Mouse (Mus musculus): ENCODE results near the gene Carhsp1. TPM values are rescaled to one million over a fixed set of nuclear protein-coding genes. Genes with fewer than 3 reads are reported as not detected.

Carhsp1 gene
- total and polyA plus RNA-seq, 3 experiments: 15.2 to 27.1 (median 18.3) TPM

DNA sequence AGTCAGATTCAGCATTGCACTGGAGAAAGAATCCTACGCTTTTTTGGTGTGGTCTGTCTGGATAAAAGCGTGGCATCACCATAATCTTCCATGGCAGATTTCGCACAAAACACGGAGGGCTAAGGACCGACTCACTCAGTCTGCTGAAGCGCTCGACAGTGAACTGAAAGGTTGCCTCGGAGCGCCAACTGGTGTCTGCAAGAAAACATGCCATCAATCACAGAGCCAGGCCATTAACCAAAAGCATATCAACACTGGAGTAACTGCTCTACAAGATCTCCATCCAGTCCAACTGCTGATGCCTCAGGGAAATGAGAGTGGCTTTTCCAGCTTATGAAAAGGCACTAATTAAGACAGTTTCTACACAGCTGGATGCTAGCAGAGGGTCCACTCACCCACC is 40.0 kb upstream of the Carhsp1 start:
- 85% methylated on average over 9 of the region's 9 CpGs for WGBS
- Histone ChIP-seq H3K4me3 (no peak overlapping the region), H3K36me3 (ENCODE audit: control insufficient read depth, insufficient read depth, low read length) (peaks cover 32% of the 10 kb centered on the region), H3K27me3 (ENCODE audit: control insufficient read depth, insufficient read depth, low read length) (no peaks in the 10 kb centered on the region), H3K27ac (no peak overlapping the region), H3K4me1 (ENCODE audit: control insufficient read depth, insufficient read depth, low read length) (peaks cover 3% of the 10 kb centered on the region; the same call in 1 of the 2 replicates), H3K9ac (ENCODE audit: low read depth, low read length) (no peak overlapping the region), H3K79me2 (replicated peaks; ENCODE audit: control insufficient read depth, insufficient read depth, low read length) (peaks cover 7% of the 10 kb centered on the region)
- intact Hi-C loops (cut with DNase I): no loop called here
- TF ChIP-seq POLR2A (IDR thresholded peaks at IDR 0.05; ENCODE audit: insufficient read depth, low read depth, low read length): no peak
- no peak for DNase-seq

DNA sequence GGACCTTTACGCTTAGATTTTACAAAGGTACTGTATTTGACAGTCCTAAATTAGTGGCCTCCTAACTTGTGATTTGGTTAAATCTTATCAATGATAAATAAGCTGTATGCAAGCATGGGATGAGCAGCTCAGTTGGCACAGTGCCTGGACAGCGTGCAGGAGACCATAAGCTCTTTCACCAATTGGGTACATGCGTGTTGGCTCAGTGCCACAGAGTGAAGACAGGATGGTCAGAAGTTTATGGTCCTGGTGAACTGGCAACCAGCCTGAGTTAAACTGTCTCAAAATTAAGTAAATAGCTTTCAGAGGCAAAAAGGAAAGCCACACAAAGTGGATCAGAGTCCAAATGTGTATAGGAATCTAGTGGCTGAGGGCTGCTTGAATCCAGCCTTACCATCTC is 28.6 kb upstream of the Carhsp1 start:
- intact Hi-C loops (cut with DNase I): no loop called here
- WGBS: 77% methylated on average over 3 of the region's 3 CpGs
- H3K4me1 ChIP-seq (ENCODE audit: control insufficient read depth, insufficient read depth, low read length): no peaks in the 10 kb centered on the region

DNA sequence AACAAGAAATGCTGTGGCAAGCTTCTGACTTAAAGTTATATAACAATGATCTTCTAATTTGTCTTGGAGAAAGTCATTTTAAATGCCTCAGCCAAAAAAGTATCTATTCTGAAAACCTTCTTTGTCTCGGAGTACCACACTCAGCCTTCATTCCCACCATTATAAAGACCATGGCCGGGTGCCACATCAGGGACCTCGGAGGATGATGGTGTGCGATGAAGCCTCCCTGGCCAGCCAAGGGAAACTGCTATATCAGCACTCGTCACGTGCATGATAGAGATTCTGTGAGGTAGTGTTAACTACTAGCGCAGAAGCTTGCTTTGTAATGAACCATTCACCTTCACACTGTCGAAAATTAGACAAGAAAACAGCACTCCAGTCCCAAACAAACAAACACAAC is 27.6 kb upstream of the Carhsp1 start:
- Histone ChIP-seq H3K36me3 (ENCODE audit: control insufficient read depth, insufficient read depth, low read length) (no peaks in the 10 kb centered on the region), H3K4me1 (ENCODE audit: control insufficient read depth, insufficient read depth, low read length) (no peaks in the 10 kb centered on the region), H3K27me3 (ENCODE audit: control insufficient read depth, insufficient read depth, low read length) (no peaks in the 10 kb centered on the region), H3K9ac (ENCODE audit: low read depth, low read length) (no peak overlapping the region), H3K27ac (no peak overlapping the region), H3K4me3 (no peak overlapping the region), H3K79me2 (replicated peaks; ENCODE audit: control insufficient read depth, insufficient read depth, low read length) (no peaks in the 10 kb centered on the region)
- DNase-seq: no peak
- intact Hi-C loops (cut with DNase I): no loop called here
- WGBS: 77% methylated on average over 8 of the region's 8 CpGs
- TF ChIP-seq POLR2A (IDR thresholded peaks at IDR 0.05; ENCODE audit: insufficient read depth, low read depth, low read length): no peak
- TF ChIP-seq EP300 (IDR thresholded peaks at IDR 0.05; ENCODE audit: insufficient read depth, low read depth, low read length): no peak
- no peak for TF ChIP-seq CTCF (IDR thresholded peaks at IDR 0.05)

More for the DNA sequence above, 28.6 kb upstream of the Carhsp1 start:
- no peaks in the 10 kb centered on the region for H3K36me3 ChIP-seq (ENCODE audit: control insufficient read depth, insufficient read depth, low read length)
- H3K4me3 ChIP-seq: no peak overlapping the region
- H3K27me3 ChIP-seq (ENCODE audit: control insufficient read depth, insufficient read depth, low read length): no peaks in the 10 kb centered on the region
- no peak overlapping the region for H3K9ac ChIP-seq (ENCODE audit: low read depth, low read length)
- TF ChIP-seq POLR2A (IDR thresholded peaks at IDR 0.05; ENCODE audit: insufficient read depth, low read depth, low read length) (no peak), EP300 (IDR thresholded peaks at IDR 0.05; ENCODE audit: insufficient read depth, low read depth, low read length) (no peak), CTCF (IDR thresholded peaks at IDR 0.05) (no peak)
- DNase-seq: no peak
- H3K79me2 ChIP-seq (replicated peaks; ENCODE audit: control insufficient read depth, insufficient read depth, low read length): no peaks in the 10 kb centered on the region
- H3K27ac ChIP-seq: no peak overlapping the region

DNA sequence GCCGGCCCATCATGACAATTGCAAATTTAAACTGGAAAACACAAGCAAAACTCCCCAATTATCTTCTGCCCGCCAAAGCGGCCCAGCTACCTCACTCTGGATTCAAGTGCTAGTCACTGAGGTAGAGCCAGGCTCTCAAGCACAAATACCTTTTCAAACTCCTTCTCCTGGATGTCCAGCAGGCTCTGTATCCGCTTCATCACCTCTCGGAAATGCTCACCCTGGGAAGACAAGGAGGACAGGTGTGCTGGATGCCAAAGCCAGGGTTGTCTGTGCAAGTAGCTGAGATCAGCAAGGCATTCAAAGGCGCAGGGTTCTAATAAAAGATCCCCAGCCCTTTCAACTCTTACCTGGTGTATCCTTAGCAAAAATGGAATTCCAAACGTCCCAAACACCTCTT is 19.3 kb upstream of the Carhsp1 start:
- Histone ChIP-seq H3K27me3 (ENCODE audit: control insufficient read depth, insufficient read depth, low read length) (no peaks in the 10 kb centered on the region), H3K36me3 (ENCODE audit: control insufficient read depth, insufficient read depth, low read length) (no peaks in the 10 kb centered on the region), H3K4me3 (no peak overlapping the region), H3K9ac (ENCODE audit: low read depth, low read length) (no peak overlapping the region), H3K27ac (no peak overlapping the region), H3K4me1 (ENCODE audit: control insufficient read depth, insufficient read depth, low read length) (no peaks in the 10 kb centered on the region), H3K79me2 (replicated peaks; ENCODE audit: control insufficient read depth, insufficient read depth, low read length) (no peaks in the 10 kb centered on the region)
- 91% methylated on average over 7 of the region's 7 CpGs for WGBS
- TF ChIP-seq CTCF (IDR thresholded peaks at IDR 0.05): no peak
- TF ChIP-seq POLR2A (IDR thresholded peaks at IDR 0.05; ENCODE audit: insufficient read depth, low read depth, low read length): no peak
- no peak for TF ChIP-seq EP300 (IDR thresholded peaks at IDR 0.05; ENCODE audit: insufficient read depth, low read depth, low read length)
- no peak for DNase-seq
- intact Hi-C loops (cut with DNase I): no loop called here

DNA sequence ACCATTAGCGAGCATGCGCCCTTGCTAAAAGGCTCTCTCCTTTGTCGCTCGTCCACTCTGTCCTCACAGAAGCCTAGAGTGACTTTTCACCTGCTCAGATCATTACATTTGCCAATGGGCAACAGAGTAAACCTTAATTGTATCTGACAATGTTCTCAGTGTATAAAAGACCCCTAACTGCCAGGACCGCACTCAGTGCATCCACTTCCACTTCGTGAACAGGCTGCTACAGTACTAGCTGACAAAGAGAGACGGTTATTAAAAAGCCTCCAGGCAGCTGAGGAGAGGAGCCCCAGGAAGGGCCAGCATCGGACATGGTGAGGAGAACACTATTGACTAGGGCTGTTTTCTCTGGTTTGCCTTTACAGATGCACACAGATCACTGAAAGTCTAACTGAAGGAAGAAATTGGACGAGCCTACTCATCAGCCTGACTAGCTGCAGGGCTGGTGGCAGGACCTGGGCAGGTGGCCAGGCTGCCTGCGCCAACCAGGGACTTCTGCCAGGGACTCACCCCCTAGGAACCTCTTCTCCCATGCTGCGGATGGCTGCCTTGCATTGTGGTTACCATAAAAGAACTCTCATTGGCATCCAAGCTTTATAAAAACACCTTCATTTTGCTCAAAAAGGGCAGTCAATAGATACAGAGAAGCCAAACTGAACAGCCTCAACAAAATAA is 18.2 kb upstream of the Carhsp1 start:
- WGBS: 79% methylated on average over 11 of the region's 11 CpGs
- TF ChIP-seq CTCF (IDR thresholded peaks at IDR 0.05): no peak
- no peak for TF ChIP-seq POLR2A (IDR thresholded peaks at IDR 0.05; ENCODE audit: insufficient read depth, low read depth, low read length)
- no peak for TF ChIP-seq EP300 (IDR thresholded peaks at IDR 0.05; ENCODE audit: insufficient read depth, low read depth, low read length)
- peak; percentile 63 to 67 for DNase-seq

DNA sequence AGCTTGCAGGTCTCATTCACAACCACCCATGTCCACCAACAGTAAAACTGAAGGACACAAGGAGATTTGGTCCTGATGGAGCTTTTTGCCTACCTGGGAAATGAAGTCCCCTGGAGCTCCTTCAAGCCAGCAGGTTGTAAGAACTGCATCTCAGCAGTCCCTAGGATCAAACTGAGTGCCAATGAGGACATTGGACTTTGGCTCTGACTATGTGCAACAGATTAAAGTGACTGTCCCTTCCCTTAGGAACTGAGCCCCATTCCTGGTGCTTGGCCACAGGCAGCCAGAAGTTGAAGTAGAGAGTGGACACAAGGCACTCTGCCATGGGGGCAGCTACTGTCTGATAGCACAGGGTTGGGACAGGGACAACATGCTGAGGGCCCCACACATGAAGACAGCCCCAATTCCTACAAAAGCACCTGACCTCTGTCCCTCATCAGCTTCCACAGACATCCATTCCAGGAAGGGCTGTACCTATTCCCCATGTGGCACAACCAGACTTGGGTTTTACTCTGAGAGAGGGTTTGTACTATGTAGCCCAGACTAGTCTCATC is 15.7 kb upstream of the Carhsp1 start:
- intact Hi-C loops (cut with DNase I): loop anchor here (2.0 kb wide), 1 partner anchor 181 kb away; no protein-coding TSS in a partner anchor
- DNase-seq: no peak
- no peak overlapping the region for H3K4me3 ChIP-seq
- no peak for TF ChIP-seq EP300 (IDR thresholded peaks at IDR 0.05; ENCODE audit: insufficient read depth, low read depth, low read length)
- TF ChIP-seq POLR2A (IDR thresholded peaks at IDR 0.05; ENCODE audit: insufficient read depth, low read depth, low read length): no peak
- TF ChIP-seq CTCF (IDR thresholded peaks at IDR 0.05): no peak
- no peaks in the 10 kb centered on the region for H3K4me1 ChIP-seq (ENCODE audit: control insufficient read depth, insufficient read depth, low read length)
- no peak overlapping the region for H3K9ac ChIP-seq (ENCODE audit: low read depth, low read length)
- no peaks in the 10 kb centered on the region for H3K27me3 ChIP-seq (ENCODE audit: control insufficient read depth, insufficient read depth, low read length)
- H3K27ac ChIP-seq: no peak overlapping the region
- no peaks in the 10 kb centered on the region for H3K79me2 ChIP-seq (replicated peaks; ENCODE audit: control insufficient read depth, insufficient read depth, low read length)
- no peaks in the 10 kb centered on the region for H3K36me3 ChIP-seq (ENCODE audit: control insufficient read depth, insufficient read depth, low read length)

More for the DNA sequence above, 18.2 kb upstream of the Carhsp1 start:
- Histone ChIP-seq H3K27me3 (ENCODE audit: control insufficient read depth, insufficient read depth, low read length) (no peaks in the 10 kb centered on the region), H3K79me2 (replicated peaks; ENCODE audit: control insufficient read depth, insufficient read depth, low read length) (no peaks in the 10 kb centered on the region), H3K4me1 (ENCODE audit: control insufficient read depth, insufficient read depth, low read length) (no peaks in the 10 kb centered on the region), H3K4me3 (no peak overlapping the region), H3K36me3 (ENCODE audit: control insufficient read depth, insufficient read depth, low read length) (no peaks in the 10 kb centered on the region), H3K27ac (no peak overlapping the region), H3K9ac (ENCODE audit: low read depth, low read length) (no peak overlapping the region)
- intact Hi-C loops (cut with DNase I): no loop called here
